Mouse (Mus musculus): ENCODE results near the gene Olfr1181. TPM values are rescaled to one million over a fixed set of nuclear protein-coding genes. Genes with fewer than 3 reads are reported as not detected.

Gene Olfr1181
- not detected for total RNA-seq (2023)

DNA sequence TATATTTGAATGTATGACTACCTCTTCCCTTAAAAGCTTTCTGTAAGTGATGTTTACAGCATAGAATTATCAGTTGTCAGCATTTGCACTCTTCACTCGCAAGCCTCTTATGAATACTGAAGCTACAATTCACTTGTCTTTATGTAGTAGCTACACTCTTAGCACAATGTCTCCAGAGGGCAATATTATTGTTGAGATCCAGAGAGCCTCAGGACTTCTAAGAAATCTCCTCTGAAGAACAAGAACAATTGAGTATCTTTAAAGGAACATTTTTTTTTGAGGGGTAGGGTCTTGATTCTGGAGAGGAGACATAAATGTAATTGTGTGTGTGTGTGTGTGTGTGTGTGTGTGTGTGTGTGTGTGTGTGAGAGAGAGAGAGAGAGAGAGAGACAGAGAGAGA is at the start of gene Olfr1181:
Gene Olfr1181, minus strand, starts transcription at position 101 of the 400 bp plus-strand sequence.

DNA sequence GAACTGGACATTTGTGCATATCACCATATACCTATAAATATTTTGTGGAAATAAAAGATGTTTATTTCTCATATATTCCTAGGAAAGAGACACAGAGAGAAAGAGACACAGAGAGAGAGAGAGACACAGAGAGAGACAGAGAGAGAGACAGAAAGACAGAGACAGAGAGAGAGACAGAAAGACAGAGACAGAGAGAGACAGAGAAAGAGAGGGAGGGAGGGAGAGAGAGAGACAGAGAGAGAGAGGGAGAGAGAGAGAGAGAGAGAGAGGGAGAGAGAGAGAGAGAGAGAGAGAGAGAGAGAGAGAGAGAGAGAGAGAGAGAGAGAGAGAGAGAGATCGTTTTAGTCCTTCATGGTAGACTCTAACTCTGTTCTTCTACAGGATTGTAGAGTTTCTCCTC is 28.6 kb upstream of the Olfr1181 start, which contains the start of gene Olfr1183:
Gene Olfr1183, plus strand, starts transcription at position 301 of the 400 bp plus-strand sequence.

GRCm38 (mm10) chr2:88449031-88449430 is 23.1 kb upstream of the Olfr1181 start, which contains the start of gene Gm13757:
TSS of gene Gm13757 (minus strand) at chr2:88449131.

GRCm38 (mm10) chr2:88419051-88419450 is 6.9 kb downstream of the Olfr1181 start, which contains the start of gene Olfr1180:
TSS of gene Olfr1180 (minus strand) at chr2:88419151.

GRCm38 (mm10) chr2:88406353-88406752 is 19.6 kb downstream of the Olfr1181 start, which contains the start of gene Olfr1179:
TSS of gene Olfr1179 (minus strand) at chr2:88406453.

GRCm38 (mm10) chr2:88386762-88387161 is 39.2 kb downstream of the Olfr1181 start, which contains the start of gene Olfr1178:
TSS of gene Olfr1178 (plus strand) at chr2:88387062.

Other genes starting within 250 kb of the Olfr1181 start
- not detected for gene Olfr1168, start 244.3 kb downstream of the Olfr1181 start, total RNA-seq (2023)
- not detected for gene Olfr1170, start 197.8 kb downstream of the Olfr1181 start, total RNA-seq (2023)
- not detected for gene Olfr1173, start 146.3 kb downstream of the Olfr1181 start, total RNA-seq (2023)
- gene Olfr1174-ps, start 111.0 kb downstream of the Olfr1181 start, total RNA-seq (2023) = not detected
- gene Olfr1175-ps, start 99.0 kb downstream of the Olfr1181 start, total RNA-seq (2023) = not detected
- not detected for gene Olfr1176, start 89.5 kb downstream of the Olfr1181 start, total RNA-seq (2023)
- not detected for gene Olfr1177-ps, start 79.7 kb downstream of the Olfr1181 start, total RNA-seq (2023)
- gene Olfr1178, start 39.1 kb downstream of the Olfr1181 start, total RNA-seq (2023) = not detected
- gene Olfr1179, start 19.7 kb downstream of the Olfr1181 start, total RNA-seq (2023) = not detected
- not detected for gene Olfr1180, start 7.0 kb downstream of the Olfr1181 start, total RNA-seq (2023)
- gene Gm13757, start 23.0 kb upstream of the Olfr1181 start, total RNA-seq (2023) = not detected
- gene Olfr1183, start 28.7 kb upstream of the Olfr1181 start, total RNA-seq (2023) = not detected
- not detected for gene Olfr1184, start 57.4 kb upstream of the Olfr1181 start, total RNA-seq (2023)
- gene Olfr1185-ps1, start 67.1 kb upstream of the Olfr1181 start, total RNA-seq (2023) = not detected
- gene Olfr1186, start 92.4 kb upstream of the Olfr1181 start, total RNA-seq (2023) = not detected
- gene Olfr1188, start 130.8 kb upstream of the Olfr1181 start, total RNA-seq (2023) = not detected
- not detected for gene Olfr1189, start 160.3 kb upstream of the Olfr1181 start, total RNA-seq (2023)
- under 1 TPM in 1 of 2 experiments, not detected in 1; 0.09 TPM for gene Olfr1191-ps1, start 214.4 kb upstream of the Olfr1181 start, total RNA-seq (2023)
- not detected for gene Olfr1192-ps1, start 222.3 kb upstream of the Olfr1181 start, total RNA-seq (2023)
- not detected for gene Olfr1193, start 249.5 kb upstream of the Olfr1181 start, total RNA-seq (2023)

Measured in neutrophil, adult 59 days (primary cell).